Mouse (Mus musculus) small intestine, adult 10 weeks (tissue): ENCODE data around the gene Asap3. TPM values are rescaled to one million over a fixed set of nuclear protein-coding genes. Genes with fewer than 3 reads are reported as not detected.

Experiments
- polyA plus RNA-seq: library from polyadenylated mRNA; stranded (reverse); fragments of 350-450 nt; fragmentation: Illumina TruSeq; extraction: RNeasy Lipid Tissue Mini Kit (QIAGEN cat#74804); gene quantifications from one replicate; pipeline ENCODE4 v1.2.3, GENCODE M21; 2014; ENCODE audit warnings: low replicate concordance

Asap3 gene
- not detected for polyA plus RNA-seq

DNA sequence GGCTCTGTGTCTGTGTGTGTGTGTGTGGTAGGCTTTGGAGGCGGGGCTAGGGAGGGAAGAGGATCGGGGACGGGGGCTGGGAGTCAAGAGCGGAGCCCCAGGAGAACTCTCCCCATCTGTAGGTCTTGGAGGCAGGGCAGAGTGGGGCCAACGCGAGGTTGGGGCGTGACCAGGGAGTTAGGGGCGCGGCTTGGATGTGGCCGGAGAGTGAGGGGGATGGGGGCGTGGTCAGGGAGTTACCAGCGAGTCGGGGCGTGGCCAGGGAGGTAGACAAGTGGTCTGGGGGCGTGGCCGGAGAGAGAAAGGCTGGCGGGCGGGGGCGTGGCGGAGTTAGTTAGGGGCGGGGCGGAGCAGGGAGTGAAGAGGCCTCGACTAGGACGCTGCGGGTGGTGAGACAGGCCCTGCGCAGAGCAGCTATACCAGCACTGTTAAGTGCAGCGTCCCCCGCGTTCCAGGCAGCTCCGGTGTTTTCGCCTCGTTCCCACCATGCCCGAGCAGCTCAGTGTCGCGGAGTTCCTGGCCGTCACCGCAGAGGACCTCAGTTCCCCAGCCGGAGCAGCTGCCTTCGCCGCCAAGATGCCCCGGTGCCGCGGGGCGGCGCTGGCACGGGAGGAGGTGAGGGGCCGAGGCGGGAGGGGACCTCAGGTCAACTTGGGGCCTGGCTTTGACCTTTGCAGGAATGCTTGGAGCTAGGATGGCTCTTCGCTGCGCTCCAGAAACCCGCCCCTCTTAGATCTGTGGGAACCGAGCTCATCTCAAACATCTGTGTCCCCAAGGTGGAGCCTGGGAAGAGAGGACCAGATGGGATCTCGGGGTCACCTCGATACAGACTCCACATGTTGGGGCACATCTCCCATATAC is at the start of gene Asap3:
Gene Asap3, plus strand, starts transcription at position 333 of the 861 bp plus-strand sequence.

DNA sequence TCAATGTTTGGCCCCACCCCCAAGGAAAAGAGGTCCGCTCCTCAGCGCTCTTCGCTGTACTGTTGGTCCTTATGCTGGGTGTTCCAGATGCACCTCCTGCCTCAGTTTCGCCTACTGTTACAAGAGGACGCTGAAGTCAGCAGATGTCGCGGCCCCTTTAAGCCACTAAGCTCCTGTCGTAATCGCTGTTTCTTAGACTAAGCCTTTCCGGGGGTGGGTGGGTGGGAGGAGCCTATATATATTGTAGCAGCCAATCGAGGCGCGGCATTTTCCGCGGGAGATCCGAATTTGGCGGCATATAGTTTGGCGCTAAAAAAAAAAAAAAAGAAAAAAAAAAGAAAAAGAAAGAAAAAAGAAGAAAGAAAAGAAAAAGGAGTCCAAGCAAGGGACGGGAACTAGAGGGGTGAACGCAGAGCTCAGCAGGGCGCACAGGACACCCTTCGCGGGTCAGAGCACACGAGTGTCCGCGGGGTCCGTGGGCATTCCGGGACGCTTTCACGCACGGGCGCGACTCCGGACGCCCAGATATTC is 34.1 kb upstream of the Asap3 start, which contains the start of gene E2f2:
Gene E2f2, plus strand, starts transcription at position 384 of the 531 bp plus-strand sequence.

DNA sequence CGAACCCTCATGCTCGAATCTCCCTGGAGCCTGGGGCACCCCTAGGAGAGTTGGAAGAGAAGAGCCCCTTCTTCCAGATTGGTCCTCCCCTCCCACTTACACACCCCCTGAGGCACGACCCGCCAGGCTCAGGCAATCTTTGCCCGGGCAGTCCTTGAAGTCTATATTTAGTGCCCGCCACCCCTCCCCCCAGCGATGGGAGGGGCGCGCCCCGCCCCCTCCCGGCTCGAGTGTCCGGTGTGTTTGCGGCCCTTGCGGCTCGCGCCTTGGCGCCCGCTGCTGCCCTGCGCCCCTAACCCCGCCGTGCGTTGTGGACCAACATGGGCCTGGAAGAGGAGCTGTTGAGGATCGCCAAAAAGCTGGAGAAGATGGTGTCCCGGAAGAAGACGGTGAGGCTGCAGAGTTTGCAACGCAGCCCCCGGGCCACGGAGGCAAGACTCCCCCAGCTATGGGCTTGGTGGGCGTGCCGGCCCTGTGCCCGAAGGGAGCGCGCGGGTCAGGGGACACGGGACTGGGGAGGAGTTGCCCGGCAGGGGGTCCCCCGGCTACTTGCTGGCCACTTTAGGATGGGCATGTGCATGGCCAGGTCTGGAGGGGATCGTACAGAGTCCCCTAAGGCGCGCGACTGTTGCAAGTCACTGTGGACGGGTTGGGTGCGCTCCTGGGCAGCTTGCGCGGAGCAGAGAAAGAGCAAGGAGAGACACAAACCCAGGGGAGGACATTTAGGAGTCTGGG is 41.7 kb downstream of the Asap3 start, which contains the start of gene Tcea3:
Gene Tcea3, plus strand, starts transcription at position 1 of the 735 bp plus-strand sequence.

DNA sequence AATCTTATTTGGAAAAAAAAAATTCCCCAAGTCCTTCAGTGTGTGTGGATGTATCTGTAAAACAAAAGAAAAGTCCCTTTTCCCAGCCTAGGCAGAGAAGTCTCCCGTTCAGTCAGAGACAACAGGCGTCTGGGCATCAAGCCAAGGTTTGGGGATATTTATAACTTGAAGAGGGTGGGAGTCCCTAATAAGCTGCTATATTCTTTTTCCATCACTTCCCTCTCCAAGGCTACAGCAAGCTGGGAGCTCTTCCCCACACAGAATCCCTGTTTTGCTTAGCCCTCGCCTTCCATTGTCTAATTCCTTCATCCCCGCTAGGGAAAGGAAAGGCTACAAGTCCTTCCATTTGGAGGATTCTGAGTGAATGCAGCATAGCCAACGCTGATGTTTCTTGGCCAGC is 78.3 kb downstream of the Asap3 start, which contains the start of gene Zfp46:
Gene Zfp46, plus strand, starts transcription at position 229 of the 400 bp plus-strand sequence.

Other genes with a start within 250 kb of the Asap3 start
- 0.37 TPM for gene Gale, start 242.6 kb upstream of the Asap3 start, polyA plus RNA-seq
- gene Lypla2, start 233.7 kb upstream of the Asap3 start, polyA plus RNA-seq, result 0.33 TPM
- 37.9 TPM for gene Pithd1, start 219.1 kb upstream of the Asap3 start, polyA plus RNA-seq
- 12.7 TPM for gene Eloa, start 184.6 kb upstream of the Asap3 start, polyA plus RNA-seq
- gene Rpl11, start 152.9 kb upstream of the Asap3 start, polyA plus RNA-seq, result 132 TPM
- 16.7 TPM for gene Id3, start 62.9 kb upstream of the Asap3 start, polyA plus RNA-seq
- 2.3 TPM for gene E2f2, start 34.0 kb upstream of the Asap3 start, polyA plus RNA-seq
- gene Tcea3, start 41.4 kb downstream of the Asap3 start, polyA plus RNA-seq, result 6.1 TPM
- gene Zfp46, start 78.3 kb downstream of the Asap3 start, polyA plus RNA-seq, result 2.9 TPM
- gene Hnrnpr, start 104.6 kb downstream of the Asap3 start, polyA plus RNA-seq, result 110 TPM
- not detected for gene Htr1d, start 217.2 kb downstream of the Asap3 start, polyA plus RNA-seq